Mouse (Mus musculus) lung, embryonic 14.5 days (tissue): ENCODE results near the gene Chd1l. TPM values are rescaled to one million over a fixed set of nuclear protein-coding genes. Genes with fewer than 3 reads are reported as not detected.
A peak's percentile ranks its signal among the peaks of the same experiment; 100 is the strongest.

Experiments
- ATAC-seq: fragments of 200-750 bp; cut with Nextera tagmentation; 2 replicates; pipeline ENCODE4 v1.8.0; 2017; ENCODE audit warnings: mild to moderate bottlenecking, moderate TSS enrichment, moderate library complexity; ENCODE audit not compliant: insufficient read depth
- DNase-seq: peaks from one replicate; pipeline ENCODE4 v3.0.0-alpha.2; 2015
- H3K27ac ChIP-seq: fragments of 300-500 bp; sonication (generic); 2 replicates; pipeline ENCODE4 v1.5.1; 2014; ENCODE audit warnings: low read depth, mild to moderate bottlenecking, moderate library complexity
- H3K27me3 ChIP-seq: fragments of 300-500 bp; sonication (generic); 2 replicates; pipeline ENCODE4 v1.6.1; 2014; ENCODE audit warnings: low read length, control low read depth; ENCODE audit not compliant: insufficient read depth
- H3K36me3 ChIP-seq: fragments of 300-500 bp; sonication (generic); 2 replicates; pipeline ENCODE4 v1.6.1; 2014; ENCODE audit warnings: control low read depth; ENCODE audit not compliant: insufficient read depth
- H3K4me1 ChIP-seq: fragments of 300-500 bp; sonication (generic); 2 replicates; pipeline ENCODE4 v1.6.1; 2014; ENCODE audit warnings: antibody characterized with exemption, control low read depth; ENCODE audit not compliant: insufficient read depth
- H3K4me2 ChIP-seq: fragments of 300-500 bp; sonication (generic); 2 replicates; pipeline ENCODE4 v1.6.1; 2014; ENCODE audit warnings: mild to moderate bottlenecking
- H3K4me3 ChIP-seq: fragments of 300-500 bp; sonication (generic); 2 replicates; pipeline ENCODE4 v1.5.1; 2014; ENCODE audit warnings: low read depth, low read length
- H3K9ac ChIP-seq: fragments of 300-500 bp; sonication (generic); 2 replicates; pipeline ENCODE4 v1.6.1; 2014
- H3K9me3 ChIP-seq: fragments of 300-500 bp; sonication (generic); 2 replicates; pipeline ENCODE4 v1.6.1; 2016; ENCODE audit warnings: low read depth, low read length, control low read depth
- CTCF ChIP-seq: IDR thresholded peaks from 2 replicates; pipeline ENCODE4 v1.5.1; 2016; ENCODE audit warnings: antibody characterized with exemption, low read depth
- WGBS: fragments of 180-500 bp; shearing (Covaris S2); extraction: QIAGEN DNeasy Blood & Tissue Kit; methylation state at CpG from one replicate; pipeline ENCODE4 v1.1.7; 2014; 5-methylcytosine and 5-hydroxymethylcytosine counted together
- polyA plus RNA-seq: library from polyadenylated mRNA; unstranded; fragments of >200 nt; fragmentation: Nextera tagmentation; extraction: Ambion mirVana; gene quantifications from 2 replicates; pipeline ENCODE4 v1.2.1, GENCODE M21; 2014

Gene Chd1l
- polyA plus RNA-seq: 16.5 and 16.6 TPM in 2 replicates

DNA sequence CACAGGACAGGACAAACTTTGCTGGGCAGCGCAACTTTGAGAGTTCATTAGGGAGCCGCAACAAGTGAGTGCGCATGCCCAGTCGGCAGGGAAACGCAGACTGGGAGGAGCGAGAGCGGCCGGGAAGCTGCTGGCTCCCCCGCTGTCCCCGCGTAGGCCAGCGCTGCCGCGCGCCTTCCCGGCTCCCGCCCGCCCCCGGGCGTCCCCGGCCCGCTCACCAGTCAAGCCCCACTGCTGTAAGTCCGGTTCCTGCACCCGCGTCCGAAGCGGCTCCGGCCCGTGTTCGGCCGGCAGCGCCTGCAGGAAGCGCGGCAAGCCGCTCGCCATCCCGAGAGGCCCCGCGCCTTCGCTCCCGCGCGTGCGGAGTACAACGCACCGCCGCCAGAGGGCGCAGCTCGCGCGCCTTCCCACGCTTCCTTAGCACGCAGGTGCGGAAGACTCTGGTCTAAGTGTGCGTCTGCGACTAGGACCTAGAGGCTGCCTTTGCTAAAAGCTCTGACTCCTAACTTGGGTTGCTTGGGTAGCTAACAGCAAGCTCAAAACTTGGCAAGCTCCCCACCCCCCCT lies at the start of gene Chd1l:
TSS of gene Chd1l (minus strand) at position 359 of the 566 bp plus-strand sequence.
- H3K4me3 ChIP-seq: peak within 1 kb of the TSS; percentile 69
- H3K27me3 ChIP-seq: no peaks in the 10 kb centered on the region
- ATAC-seq (peak; percentile 95), DNase-seq (peak; percentile 95)
- TF ChIP-seq CTCF: peak; percentile 88
- H3K9ac ChIP-seq: peak within 1 kb of the TSS; percentile 73
- peak within 1 kb of the TSS; percentile 87 for H3K4me2 ChIP-seq
- 0 out of 2 replicates have a peak, but pooled peaks cover 3% of the 10 kb centered on the region for H3K4me1 ChIP-seq
- under 1% methylated on average over 54 of the region's 56 CpGs for WGBS
- peak within 1 kb of the TSS; percentile 92 for H3K27ac ChIP-seq
- H3K36me3 ChIP-seq: no peaks in the 10 kb centered on the region
- H3K9me3 ChIP-seq: no peaks in the 10 kb centered on the region

DNA sequence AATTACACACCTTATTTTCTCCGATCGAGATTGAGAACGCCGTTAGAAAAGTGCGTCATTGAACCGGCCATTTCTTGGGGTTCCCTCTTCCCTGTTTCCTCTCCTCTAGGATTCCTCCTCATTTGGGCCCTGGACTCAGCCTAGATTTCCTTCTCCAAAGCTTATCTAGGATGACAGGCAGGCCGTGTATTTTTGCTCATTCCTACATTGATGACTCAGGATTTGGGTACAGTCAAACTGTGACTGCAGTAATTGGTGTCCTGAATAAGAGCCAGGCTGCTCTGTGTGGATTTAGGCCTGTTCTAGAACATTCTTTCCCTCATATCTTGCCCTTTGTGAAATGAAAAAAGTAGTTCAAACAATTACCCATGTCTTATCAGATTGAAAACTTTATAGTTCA lies 49.7 kb upstream of the Chd1l start:
- Histone ChIP-seq H3K9ac (no peak overlapping the region), H3K27me3 (no peaks in the 10 kb centered on the region), H3K4me2 (peak overlapping the region; percentile 90; the same call in 1 of the 2 replicates), H3K27ac (no peak overlapping the region), H3K4me3 (no peak overlapping the region; the same call in 1 of the 2 replicates), H3K36me3 (peaks cover 18% of the 10 kb centered on the region; the same call in 1 of the 2 replicates), H3K4me1 (no peaks in the 10 kb centered on the region), H3K9me3 (no peaks in the 10 kb centered on the region)
- 83% methylated on average over 7 of the region's 7 CpGs for WGBS
- no peak for TF ChIP-seq CTCF
- DNase-seq (no peak), ATAC-seq (no peak)

DNA sequence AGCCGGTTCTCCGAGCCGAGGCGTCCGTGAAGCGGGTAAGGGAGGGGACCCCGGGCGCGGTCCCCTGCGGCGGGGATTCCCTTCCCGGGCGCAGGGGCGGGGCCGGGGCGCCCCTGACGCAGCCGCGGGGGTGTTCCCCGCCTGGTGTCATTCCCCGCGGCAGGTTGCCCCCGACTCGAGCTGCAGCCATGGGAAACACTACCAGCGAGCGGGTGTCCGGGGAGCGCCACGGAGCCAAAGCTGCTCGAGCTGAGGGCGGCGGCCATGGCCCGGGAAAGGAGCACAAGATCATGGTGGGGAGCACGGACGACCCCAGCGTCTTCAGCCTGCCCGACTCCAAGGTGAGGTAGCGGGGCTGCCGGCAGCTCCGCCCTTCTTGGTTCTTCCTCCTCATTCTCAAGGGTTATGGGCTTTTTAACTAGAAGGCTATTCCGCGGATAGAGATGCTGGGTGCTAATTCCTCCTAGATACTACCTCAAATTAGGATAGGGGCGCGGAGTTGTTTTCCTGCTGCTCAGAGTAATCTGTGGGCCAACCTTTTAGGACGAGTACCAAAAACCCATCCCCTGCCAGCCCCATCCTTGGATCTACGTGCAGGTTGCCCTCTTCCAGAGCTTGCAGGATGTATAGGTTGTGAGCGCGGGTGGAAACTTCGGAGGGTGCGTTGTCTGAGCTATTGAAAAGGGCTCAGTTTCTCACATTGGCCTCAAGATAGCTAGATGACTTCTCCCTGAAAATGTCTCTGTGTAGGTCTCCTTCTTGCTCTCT lies 48.6 kb upstream of the Chd1l start:
- Histone ChIP-seq H3K36me3 (peaks cover 6% of the 10 kb centered on the region; the same call in 1 of the 2 replicates), H3K27me3 (no peaks in the 10 kb centered on the region), H3K9ac (peak overlapping the region; percentile 64), H3K27ac (no peak overlapping the region; the same call in 1 of the 2 replicates), H3K4me2 (peak overlapping the region; percentile 90), H3K9me3 (no peaks in the 10 kb centered on the region), H3K4me1 (no peaks in the 10 kb centered on the region), H3K4me3 (peak overlapping the region; percentile 83)
- no peak for TF ChIP-seq CTCF
- DNase-seq: no peak
- peak; percentile 81 for ATAC-seq
- under 1% methylated on average over 43 of the region's 50 CpGs for WGBS

DNA sequence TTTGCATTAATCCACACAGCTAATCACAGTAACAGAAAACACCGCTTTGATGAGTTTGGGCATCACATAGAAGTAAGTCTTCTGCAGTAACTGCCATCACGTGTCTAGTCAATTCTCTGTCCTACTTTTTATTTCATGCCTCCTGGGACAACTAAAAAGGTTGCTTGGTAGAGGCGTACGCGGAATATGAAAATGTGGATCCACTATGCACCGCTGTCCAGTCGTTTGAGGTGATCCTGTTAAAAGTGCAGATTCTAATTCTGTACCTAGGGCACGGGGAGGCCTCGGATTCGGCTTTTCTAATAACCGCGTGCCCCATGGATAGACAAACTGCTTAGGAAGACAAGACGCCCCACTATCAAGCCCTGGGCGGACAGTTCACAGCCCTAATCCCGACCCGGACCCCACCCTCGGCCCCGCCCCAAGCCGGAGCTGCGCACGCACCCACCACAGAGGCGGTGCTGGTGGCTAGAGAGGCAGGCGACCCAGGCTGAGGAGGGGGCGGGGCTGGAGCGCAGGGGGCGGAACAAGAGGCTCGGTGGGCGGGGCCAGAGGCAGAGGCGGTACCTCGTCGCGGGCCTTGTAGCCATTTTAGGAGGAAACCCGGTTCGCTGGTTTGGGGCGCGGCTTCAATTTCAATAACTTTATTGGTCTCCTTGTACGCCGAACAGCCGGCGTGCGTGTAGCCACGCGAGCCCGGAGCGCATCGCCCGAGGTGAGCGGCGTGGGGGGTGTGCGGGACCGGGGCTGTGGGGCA lies 47.8 kb upstream of the Chd1l start, which contains the start of gene Prkab2:
TSS of gene Prkab2 (plus strand) at position 539 of the 757 bp plus-strand sequence.
- Histone ChIP-seq H3K4me2 (peak within 1 kb of the TSS; percentile 90), H3K27ac (no peak within 1 kb of the TSS; the same call in 1 of the 2 replicates), H3K27me3 (no peaks in the 10 kb centered on the region), H3K4me1 (no peaks in the 10 kb centered on the region), H3K9ac (peak within 1 kb of the TSS; percentile 64), H3K9me3 (no peaks in the 10 kb centered on the region), H3K4me3 (peak within 1 kb of the TSS; percentile 83), H3K36me3 (peaks cover 2% of the 10 kb centered on the region; the same call in 1 of the 2 replicates)
- ATAC-seq: peak; percentile 95
- no peak for TF ChIP-seq CTCF
- DNase-seq: peak; percentile 98
- 2% methylated on average over 46 of the region's 51 CpGs for WGBS

DNA sequence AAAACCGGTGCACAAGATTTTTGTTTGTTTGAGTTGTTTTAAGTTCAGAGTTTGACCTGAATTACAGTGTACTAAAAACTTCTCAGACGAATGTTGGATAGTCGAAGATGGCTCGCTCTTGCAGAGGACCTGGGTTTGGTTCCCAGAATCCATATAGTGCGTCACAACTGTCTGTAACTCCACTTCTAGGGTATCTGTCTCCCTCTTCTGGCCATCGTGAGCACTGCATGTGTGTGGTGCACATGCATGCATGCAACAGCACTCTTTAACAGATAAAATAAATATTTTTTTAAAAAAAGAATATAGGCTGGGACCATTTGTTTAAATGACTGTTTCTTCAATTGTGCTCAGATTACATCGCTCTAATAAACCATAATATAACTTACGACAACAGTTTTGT lies 44.9 kb upstream of the Chd1l start:
- DNase-seq (peak; percentile 42), ATAC-seq (no peak)
- H3K9me3 ChIP-seq: no peaks in the 10 kb centered on the region
- 81% methylated on average over 8 of the region's 8 CpGs for WGBS
- H3K9ac ChIP-seq: no peak overlapping the region
- H3K4me1 ChIP-seq: no peaks in the 10 kb centered on the region
- no peak overlapping the region for H3K4me3 ChIP-seq
- no peaks in the 10 kb centered on the region for H3K36me3 ChIP-seq
- peak; percentile 56 for TF ChIP-seq CTCF
- no peak overlapping the region for H3K27ac ChIP-seq
- H3K4me2 ChIP-seq: no peak overlapping the region
- H3K27me3 ChIP-seq: no peaks in the 10 kb centered on the region

DNA sequence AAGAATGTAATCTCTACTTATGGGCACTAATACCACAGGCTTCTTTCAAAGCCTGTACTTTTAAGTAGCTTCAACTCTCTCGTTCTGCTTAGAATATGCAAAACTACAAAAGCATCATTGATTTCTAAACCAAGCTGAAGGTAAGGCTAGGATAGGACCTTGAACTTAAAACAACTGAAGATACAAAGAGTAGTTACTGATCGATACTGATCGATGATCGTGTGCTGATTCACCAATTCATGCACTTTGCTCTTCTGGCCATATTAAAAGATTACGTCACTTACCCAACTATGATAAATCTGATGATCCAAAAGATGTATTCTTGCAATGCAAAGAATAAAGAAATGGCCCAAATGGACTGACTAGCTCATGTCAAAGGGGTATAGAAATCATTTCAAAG lies 43.8 kb upstream of the Chd1l start:
- Histone ChIP-seq H3K36me3 (no peaks in the 10 kb centered on the region), H3K4me2 (no peak overlapping the region), H3K9me3 (no peaks in the 10 kb centered on the region), H3K27me3 (no peaks in the 10 kb centered on the region), H3K9ac (no peak overlapping the region), H3K27ac (no peak overlapping the region), H3K4me3 (no peak overlapping the region), H3K4me1 (no peaks in the 10 kb centered on the region)
- DNase-seq (no peak), ATAC-seq (no peak)
- no peak for TF ChIP-seq CTCF
- WGBS: 91% methylated on average over 5 of the region's 5 CpGs

DNA sequence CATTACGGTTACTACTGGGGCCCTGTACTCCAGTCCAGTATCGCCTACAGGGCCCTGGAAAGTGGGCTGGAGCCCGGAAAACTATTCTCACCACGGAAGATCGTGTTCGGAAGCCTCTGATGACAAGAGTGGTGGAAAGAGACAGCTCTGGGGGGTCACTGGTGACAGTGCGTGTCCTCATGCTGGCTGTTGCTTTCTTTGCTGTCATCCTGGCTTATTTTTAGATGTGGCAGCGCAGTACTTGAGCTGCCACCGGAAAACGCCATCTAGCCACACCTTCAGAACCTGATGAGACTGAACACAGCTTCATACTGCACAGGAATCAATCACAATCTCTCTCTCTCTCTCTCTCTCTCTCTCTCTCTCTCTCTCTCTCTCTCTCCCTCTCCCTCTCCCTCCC lies 41.6 kb upstream of the Chd1l start:
- DNase-seq: no peak
- no peak overlapping the region for H3K4me3 ChIP-seq
- H3K9me3 ChIP-seq: no peaks in the 10 kb centered on the region
- no peaks in the 10 kb centered on the region for H3K36me3 ChIP-seq
- no peaks in the 10 kb centered on the region for H3K27me3 ChIP-seq
- TF ChIP-seq CTCF: no peak
- no peak overlapping the region for H3K4me2 ChIP-seq
- no peak overlapping the region for H3K27ac ChIP-seq
- no peak for ATAC-seq
- H3K9ac ChIP-seq: no peak overlapping the region; the same call in 1 of the 2 replicates
- no peaks in the 10 kb centered on the region for H3K4me1 ChIP-seq
- WGBS: 68% methylated on average over 10 of the region's 10 CpGs
